Mouse (Mus musculus) limb, embryonic 11.5 days (tissue): Measurements from ENCODE around the gene Slc25a4. TPM values are rescaled to one million over a fixed set of nuclear protein-coding genes. Genes with fewer than 3 reads are reported as not detected.

Experiments used
- ATAC-seq: fragments of 200-750 bp; cut with Nextera tagmentation; 2 replicates; pipeline ENCODE4 v1.8.0; 2017; ENCODE audit warnings: low read depth; ENCODE audit not compliant: insufficient number of reproducible peaks, low FRiP score, low TSS enrichment
- DNase-seq: peaks from one replicate; pipeline ENCODE4 v3.0.0-alpha.2; 2015; ENCODE audit warnings: low spot score
- H3K27ac ChIP-seq: fragments of 300-500 bp; sonication (generic); replicated peaks from 2 replicates; pipeline ENCODE4 v1.5.1; 2014; ENCODE audit warnings: low read depth, mild to moderate bottlenecking, low read length
- H3K27me3 ChIP-seq: fragments of 300-500 bp; sonication (generic); 2 replicates; pipeline ENCODE4 v1.6.1; 2014; ENCODE audit warnings: mild to moderate bottlenecking, low read length, mixed read lengths; ENCODE audit not compliant: control insufficient read depth, insufficient read depth
- H3K36me3 ChIP-seq: fragments of 300-500 bp; sonication (generic); 2 replicates; pipeline ENCODE4 v1.6.1; 2014; ENCODE audit warnings: mild to moderate bottlenecking, low read length, moderate library complexity, mixed read lengths; ENCODE audit not compliant: control insufficient read depth, insufficient read depth
- H3K4me1 ChIP-seq: fragments of 300-500 bp; sonication (generic); 2 replicates; pipeline ENCODE4 v1.6.1; 2014; ENCODE audit warnings: low read length, mixed read lengths; ENCODE audit not compliant: control insufficient read depth, insufficient read depth
- H3K4me2 ChIP-seq: fragments of 300-500 bp; sonication (generic); 2 replicates; pipeline ENCODE4 v1.6.1; 2014; ENCODE audit warnings: low read depth, mild to moderate bottlenecking, moderate library complexity; ENCODE audit not compliant: severe bottlenecking
- H3K4me3 ChIP-seq: fragments of 300-500 bp; sonication (generic); 2 replicates; pipeline ENCODE4 v1.5.1; 2014; ENCODE audit warnings: low read depth, low read length
- H3K9ac ChIP-seq: fragments of 300-500 bp; sonication (generic); 2 replicates; pipeline ENCODE4 v1.6.1; 2014; ENCODE audit warnings: mild to moderate bottlenecking, low read length
- H3K9me3 ChIP-seq: fragments of 300-500 bp; sonication (generic); 2 replicates; pipeline ENCODE4 v1.6.1; 2016; ENCODE audit warnings: low read length; ENCODE audit not compliant: control insufficient read depth
- WGBS: fragments of 180-500 bp; shearing (Covaris S2); extraction: QIAGEN DNeasy Blood & Tissue Kit; methylation state at CpG from one replicate; pipeline ENCODE4 v1.1.7; 2014; 5-methylcytosine and 5-hydroxymethylcytosine counted together
- polyA plus RNA-seq: library from polyadenylated mRNA; unstranded; fragments of >200 nt; fragmentation: Nextera tagmentation; extraction: Ambion mirVana; gene quantifications from 2 replicates; pipeline ENCODE4 v1.2.1, GENCODE M21; 2014

Slc25a4 gene
- polyA plus RNA-seq, result 461 and 472 TPM in 2 replicates

- Histone ChIP-seq H3K36me3 (peaks cover 12% of the 10 kb centered on the region; the same call in 1 of the 2 replicates), H3K27ac (peak within 1 kb of the TSS; percentile 91), H3K4me1 (peaks cover 15% of the 10 kb centered on the region), H3K9ac (peak within 1 kb of the TSS; percentile 93), H3K4me3 (peak within 1 kb of the TSS; percentile 71), H3K27me3 (no peaks in the 10 kb centered on the region), H3K9me3 (no peaks in the 10 kb centered on the region), H3K4me2 (peak within 1 kb of the TSS; percentile 78)
- ATAC-seq (peak; percentile 98), DNase-seq (peak; percentile 98)
- WGBS, result under 1% methylated on average over 71 of the region's 84 CpGs
These were observed at the start of gene Slc25a4 for GRCm38 (mm10) chr8:46210404-46211315. Gene Slc25a4, minus strand, starts transcription at chr8:46211284.

GRCm38 (mm10) chr8:46257921-46258682 is 47.0 kb upstream of the Slc25a4 start:
- WGBS, result 58% methylated on average over 19 of the region's 19 CpGs
- ATAC-seq, result no peak

GRCm38 (mm10) chr8:46252456-46252855 is 41.4 kb upstream of the Slc25a4 start:
- H3K4me1 ChIP-seq, result 0 out of 2 replicates have a peak, but pooled peaks cover 2% of the 10 kb centered on the region
- H3K4me3 ChIP-seq, result no peak overlapping the region
- H3K36me3 ChIP-seq, result no peaks in the 10 kb centered on the region
- no peak overlapping the region for H3K4me2 ChIP-seq
- no peaks in the 10 kb centered on the region for H3K9me3 ChIP-seq
- H3K27me3 ChIP-seq, result no peaks in the 10 kb centered on the region
- no peak for ATAC-seq
- no peak overlapping the region for H3K27ac ChIP-seq
- no peak for DNase-seq
- no peak overlapping the region for H3K9ac ChIP-seq
- WGBS, result 67% methylated on average over 13 of the region's 13 CpGs

More at GRCm38 (mm10) chr8:46257921-46258682, 47.0 kb upstream of the Slc25a4 start:
- no peak overlapping the region for H3K9ac ChIP-seq
- H3K36me3 ChIP-seq, result no peaks in the 10 kb centered on the region
- no peaks in the 10 kb centered on the region; the same call in 1 of the 2 replicates for H3K9me3 ChIP-seq
- H3K4me3 ChIP-seq, result no peak overlapping the region
- H3K4me2 ChIP-seq, result no peak overlapping the region
- no peak overlapping the region for H3K27ac ChIP-seq
- no peaks in the 10 kb centered on the region for H3K27me3 ChIP-seq
- H3K4me1 ChIP-seq, result no peaks in the 10 kb centered on the region
- no peak for DNase-seq

- DNase-seq (peak; percentile 39), ATAC-seq (no peak)
- 41% methylated on average over 10 of the region's 10 CpGs for WGBS
- Histone ChIP-seq H3K4me3 (no peak overlapping the region), H3K9ac (no peak overlapping the region), H3K4me1 (0 out of 2 replicates have a peak, but pooled peaks cover 2% of the 10 kb centered on the region), H3K4me2 (no peak overlapping the region), H3K9me3 (no peaks in the 10 kb centered on the region), H3K27ac (0 out of 2 replicates have a peak overlapping the region, but pooled peaks have one; percentile 36), H3K27me3 (no peaks in the 10 kb centered on the region), H3K36me3 (no peaks in the 10 kb centered on the region)
These were observed 40.5 kb upstream of the Slc25a4 start for GRCm38 (mm10) chr8:46251561-46251960.

GRCm38 (mm10) chr8:46246346-46246745 is 35.3 kb upstream of the Slc25a4 start:
- H3K4me3 ChIP-seq, result no peak overlapping the region
- DNase-seq, result no peak
- H3K4me1 ChIP-seq, result no peaks in the 10 kb centered on the region
- no peak overlapping the region for H3K4me2 ChIP-seq
- no peaks in the 10 kb centered on the region for H3K27me3 ChIP-seq
- 82% methylated on average over 11 of the region's 11 CpGs for WGBS
- H3K9ac ChIP-seq, result no peak overlapping the region
- ATAC-seq, result no peak
- no peak overlapping the region for H3K27ac ChIP-seq
- H3K9me3 ChIP-seq, result no peaks in the 10 kb centered on the region
- H3K36me3 ChIP-seq, result no peaks in the 10 kb centered on the region

GRCm38 (mm10) chr8:46242946-46243345 is 31.9 kb upstream of the Slc25a4 start:
- Histone ChIP-seq H3K4me3 (no peak overlapping the region), H3K9ac (no peak overlapping the region; the same call in 1 of the 2 replicates), H3K9me3 (no peaks in the 10 kb centered on the region), H3K4me2 (no peak overlapping the region), H3K27me3 (no peaks in the 10 kb centered on the region), H3K27ac (no peak overlapping the region), H3K36me3 (no peaks in the 10 kb centered on the region), H3K4me1 (no peaks in the 10 kb centered on the region)
- ATAC-seq (no peak), DNase-seq (no peak)
- WGBS, result 33% methylated on average over 7 of the region's 7 CpGs

- WGBS, result 38% methylated on average over 13 of the region's 13 CpGs
- Histone ChIP-seq H3K4me1 (no peaks in the 10 kb centered on the region), H3K4me3 (no peak overlapping the region), H3K27ac (no peak overlapping the region), H3K9ac (no peak overlapping the region), H3K4me2 (no peak overlapping the region), H3K27me3 (no peaks in the 10 kb centered on the region), H3K9me3 (no peaks in the 10 kb centered on the region), H3K36me3 (no peaks in the 10 kb centered on the region)
- peak; percentile 90 for DNase-seq
- peak; percentile 62 for ATAC-seq
These were observed 30.7 kb upstream of the Slc25a4 start for GRCm38 (mm10) chr8:46241568-46242374.
